Mouse (Mus musculus) testis, adult 2 months (tissue): ENCODE measurements around the gene Ugt1a6a.

Experiments used
- CTCF ChIP-seq: fragments of 200-500 bp; IDR thresholded peaks from 2 replicates; pipeline ENCODE4 v1.5.1; 2012; ENCODE audit warnings: low read depth, mild to moderate bottlenecking, inconsistent platforms, low read length, moderate library complexity; ENCODE audit not compliant: control insufficient read depth, insufficient read depth, insufficient replicate concordance
- POLR2A ChIP-seq: fragments of 200-500 bp; IDR thresholded peaks from 2 replicates; pipeline ENCODE4 v1.6.1; 2012; ENCODE audit warnings: low read depth, mild to moderate bottlenecking, inconsistent platforms, low read length, moderate library complexity; ENCODE audit not compliant: control insufficient read depth

DNA sequence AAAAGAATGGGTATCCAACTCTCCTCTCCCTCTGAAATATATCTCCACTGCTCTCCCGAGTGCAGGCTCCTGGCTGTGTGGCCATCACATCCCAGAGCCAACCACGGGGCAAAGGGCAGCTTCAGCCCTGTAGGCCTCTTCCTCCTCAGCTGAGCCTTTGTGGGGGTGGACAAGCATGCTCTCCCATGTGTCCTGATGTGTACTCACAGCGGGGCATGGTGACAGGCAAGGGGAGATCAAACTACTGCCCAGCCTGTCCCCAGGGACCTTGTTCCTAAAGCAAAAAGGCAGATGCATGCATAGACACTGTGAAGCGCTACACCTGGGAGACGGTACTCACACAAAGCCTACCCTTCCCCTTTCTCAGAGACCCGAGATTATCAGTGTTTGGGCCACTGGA is 125.5 kb downstream of the Ugt1a6a start:
- TF ChIP-seq CTCF (no peak), POLR2A (no peak)
